Mouse (Mus musculus) liver, adult 2 months (tissue): ENCODE measurements at regions not wholly inside any gene's neighbourhood (a gene's known extent, or its start where the extent isn't known, plus 50 kb on each side); places are given as distances from the start of the nearest gene placed in this dataset.

Source experiments
- CTCF ChIP-seq: fragments of 200-500 bp; IDR thresholded peaks from 2 replicates; pipeline ENCODE4 v1.5.1; 2011; ENCODE audit warnings: low read depth, low read length, control low read depth
- POLR2A ChIP-seq: fragments of 200-500 bp; IDR thresholded peaks from 2 replicates; pipeline ENCODE4 v1.6.1; 2011; ENCODE audit warnings: low read length, control low read depth; ENCODE audit not compliant: insufficient read depth; ENCODE audit errors: extremely low read depth

- TF ChIP-seq POLR2A (no peak), CTCF (no peak)
Observed at GRCm38 (mm10) chr17:87558419-87558818, 77.4 kb upstream of the Epcam start.
